Mouse (Mus musculus): ENCODE data around the gene Ube2q1. TPM values are rescaled to one million over a fixed set of nuclear protein-coding genes. Genes with fewer than 3 reads are reported as not detected.

Ube2q1 gene
- polyA plus RNA-seq, 1 experiment, result 23.8 TPM

- Histone ChIP-seq H3K27me3 (ENCODE audit: control insufficient read depth, insufficient read depth, low read length) (no peaks in the 10 kb centered on the region), H3K4me3 (ENCODE audit: extremely low read depth, insufficient read depth, insufficient read length) (no peak overlapping the region), H3K4me1 (ENCODE audit: control insufficient read depth, insufficient read depth, insufficient read length) (no peaks in the 10 kb centered on the region), H3K36me3 (ENCODE audit: control insufficient read depth, insufficient read depth, low read length) (peaks cover 34% of the 10 kb centered on the region), H3K27ac (ENCODE audit: insufficient read depth, low read length) (no peak overlapping the region)
- WGBS, result 31% methylated on average over 1 of the region's 1 CpGs
- DNase-seq (ENCODE audit: low read depth in 1 of 2, low spot score in 2 of 2), result no peak
- TF ChIP-seq CTCF (IDR thresholded peaks at IDR 0.05; ENCODE audit: extremely low read depth, insufficient read depth, insufficient read length, insufficient replicate concordance) (no peak), POLR2A (IDR thresholded peaks at IDR 0.05; ENCODE audit: low read depth, low read length) (no peak)
Measured at GRCm38 (mm10) chr3:89752307-89752706, 21.1 kb upstream of the Ube2q1 start.

- Histone ChIP-seq H3K4me3 (ENCODE audit: extremely low read depth, insufficient read depth, insufficient read length) (no peak overlapping the region), H3K27ac (ENCODE audit: insufficient read depth, low read length) (no peak overlapping the region), H3K4me1 (ENCODE audit: control insufficient read depth, insufficient read depth, insufficient read length) (no peaks in the 10 kb centered on the region), H3K27me3 (ENCODE audit: control insufficient read depth, insufficient read depth, low read length) (no peaks in the 10 kb centered on the region), H3K36me3 (ENCODE audit: control insufficient read depth, insufficient read depth, low read length) (peaks cover 13% of the 10 kb centered on the region)
- DNase-seq (ENCODE audit: low read depth in 1 of 2, low spot score in 2 of 2), result no peak
- WGBS, result 80% methylated on average over 6 of the region's 6 CpGs
- TF ChIP-seq CTCF (IDR thresholded peaks at IDR 0.05; ENCODE audit: extremely low read depth, insufficient read depth, insufficient read length, insufficient replicate concordance) (no peak), POLR2A (IDR thresholded peaks at IDR 0.05; ENCODE audit: low read depth, low read length) (no peak)
Measured at GRCm38 (mm10) chr3:89755283-89755682, 18.1 kb upstream of the Ube2q1 start.

DNA sequence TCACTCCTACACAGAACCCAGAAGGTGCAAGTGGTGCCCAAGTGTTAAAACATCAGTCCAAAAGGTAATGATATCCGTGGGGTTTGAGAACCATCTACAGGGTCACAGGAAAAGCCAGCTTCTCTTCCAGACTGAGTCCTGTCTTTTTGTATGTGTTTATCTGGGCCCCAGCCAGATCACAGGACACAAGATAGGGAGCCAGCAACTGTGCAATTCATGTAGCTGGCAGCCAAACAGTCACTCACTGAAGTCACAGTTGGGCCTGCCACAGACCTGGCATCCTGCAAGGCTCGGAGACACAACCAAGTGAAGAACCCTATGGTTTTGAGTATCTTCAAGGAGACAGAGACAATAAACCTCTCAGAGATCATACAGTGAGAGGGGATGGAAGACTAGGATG, 15.6 kb upstream of the Ube2q1 start:
- no peaks in the 10 kb centered on the region for H3K27me3 ChIP-seq (ENCODE audit: control insufficient read depth, insufficient read depth, low read length)
- no peak overlapping the region for H3K4me3 ChIP-seq (ENCODE audit: extremely low read depth, insufficient read depth, insufficient read length)
- H3K4me1 ChIP-seq (ENCODE audit: control insufficient read depth, insufficient read depth, insufficient read length), result no peaks in the 10 kb centered on the region
- DNase-seq (ENCODE audit: low read depth in 1 of 2, low spot score in 2 of 2), result no peak
- WGBS, result 64% methylated on average over 2 of the region's 2 CpGs
- TF ChIP-seq CTCF (IDR thresholded peaks at IDR 0.05; ENCODE audit: extremely low read depth, insufficient read depth, insufficient read length, insufficient replicate concordance), result no peak
- TF ChIP-seq POLR2A (IDR thresholded peaks at IDR 0.05; ENCODE audit: low read depth, low read length), result no peak
- H3K36me3 ChIP-seq (ENCODE audit: control insufficient read depth, insufficient read depth, low read length), result no peaks in the 10 kb centered on the region
- no peak overlapping the region for H3K27ac ChIP-seq (ENCODE audit: insufficient read depth, low read length)

- no peak overlapping the region for H3K4me3 ChIP-seq (ENCODE audit: extremely low read depth, insufficient read depth, insufficient read length)
- 83% methylated on average over 3 of the region's 3 CpGs for WGBS
- TF ChIP-seq POLR2A (IDR thresholded peaks at IDR 0.05; ENCODE audit: low read depth, low read length) (no peak), CTCF (IDR thresholded peaks at IDR 0.05; ENCODE audit: extremely low read depth, insufficient read depth, insufficient read length, insufficient replicate concordance) (no peak)
- H3K27me3 ChIP-seq (ENCODE audit: control insufficient read depth, insufficient read depth, low read length), result no peaks in the 10 kb centered on the region
- H3K4me1 ChIP-seq (ENCODE audit: control insufficient read depth, insufficient read depth, insufficient read length), result no peaks in the 10 kb centered on the region; the same call in 1 of the 2 replicates
- no peak for DNase-seq (ENCODE audit: low read depth in 1 of 2, low spot score in 2 of 2)
- no peak overlapping the region for H3K27ac ChIP-seq (ENCODE audit: insufficient read depth, low read length)
- H3K36me3 ChIP-seq (ENCODE audit: control insufficient read depth, insufficient read depth, low read length), result no peaks in the 10 kb centered on the region
Measured at GRCm38 (mm10) chr3:89759786-89760185, 13.6 kb upstream of the Ube2q1 start.

DNA sequence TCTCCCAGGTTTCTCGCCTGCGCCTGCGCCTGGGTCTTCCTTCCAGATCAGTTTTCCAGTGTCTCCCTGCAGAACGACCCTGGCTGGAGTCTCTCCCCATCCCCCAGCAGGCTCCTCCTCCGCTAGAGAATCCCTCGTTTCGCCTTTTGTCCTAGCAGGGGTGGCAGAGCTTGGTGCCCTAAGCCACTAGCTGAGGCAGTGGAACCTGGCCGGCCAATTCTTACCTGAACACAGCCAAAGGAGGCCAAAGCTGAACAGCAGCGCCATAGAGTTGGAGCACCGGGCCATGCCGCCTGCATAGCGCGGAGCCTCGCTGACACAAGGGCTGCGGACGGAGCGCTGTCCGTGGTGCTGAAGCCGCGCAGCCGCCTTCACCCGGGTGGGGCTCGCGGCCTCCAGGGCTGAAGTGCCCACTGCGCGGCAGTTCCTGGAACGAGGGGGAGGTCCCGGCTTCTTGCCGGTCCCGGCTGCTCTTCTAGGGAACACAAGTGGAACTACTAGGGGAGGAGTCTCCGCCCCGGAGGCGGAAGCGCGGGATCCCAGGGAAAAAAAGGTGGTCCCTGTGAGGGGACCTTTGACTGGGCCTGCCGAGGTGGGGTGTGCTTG, 9.2 kb upstream of the Ube2q1 start, which contains the start of gene Chrnb2:
Gene Chrnb2 (minus strand): TSS at position 514 of the 606 bp plus-strand sequence.
- TF ChIP-seq CTCF (IDR thresholded peaks at IDR 0.05; ENCODE audit: extremely low read depth, insufficient read depth, insufficient read length, insufficient replicate concordance) (no peak), POLR2A (IDR thresholded peaks at IDR 0.05; ENCODE audit: low read depth, low read length) (no peak)
- Histone ChIP-seq H3K27me3 (ENCODE audit: control insufficient read depth, insufficient read depth, low read length) (no peaks in the 10 kb centered on the region), H3K4me1 (ENCODE audit: control insufficient read depth, insufficient read depth, insufficient read length) (no peaks in the 10 kb centered on the region; the same call in 1 of the 2 replicates), H3K4me3 (ENCODE audit: extremely low read depth, insufficient read depth, insufficient read length) (no peak within 1 kb of the TSS), H3K36me3 (ENCODE audit: control insufficient read depth, insufficient read depth, low read length) (no peaks in the 10 kb centered on the region), H3K27ac (ENCODE audit: insufficient read depth, low read length) (no peak within 1 kb of the TSS)
- DNase-seq (ENCODE audit: low read depth in 1 of 2, low spot score in 2 of 2), result peak in 1 of 2 experiments; percentile 60
- 2% methylated on average over 36 of the region's 36 CpGs for WGBS

DNA sequence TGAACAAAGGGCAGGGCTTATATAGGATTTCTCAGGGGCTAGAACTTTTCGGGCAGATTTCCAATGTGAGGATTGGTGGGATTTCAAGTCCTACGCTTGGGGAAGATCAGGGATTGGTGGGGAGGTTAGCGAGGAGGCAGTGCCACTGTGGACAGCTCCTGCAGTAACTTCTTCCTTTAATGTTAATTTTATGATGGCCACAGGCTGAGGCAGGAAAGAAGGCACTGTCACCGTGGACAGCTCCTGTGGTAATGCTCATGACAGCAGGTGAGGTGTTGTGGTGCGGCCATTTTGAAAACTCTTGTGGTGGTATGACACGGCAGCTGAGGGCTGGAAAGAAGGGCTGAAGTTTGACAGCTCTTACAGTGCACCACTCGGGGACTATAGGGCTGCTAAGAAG, 3.8 kb upstream of the Ube2q1 start:
- no peak overlapping the region for H3K27ac ChIP-seq (ENCODE audit: insufficient read depth, low read length)
- H3K4me3 ChIP-seq (ENCODE audit: extremely low read depth, insufficient read depth, insufficient read length), result no peak overlapping the region
- 0 out of 2 replicates have a peak, but pooled peaks cover 1% of the 10 kb centered on the region for H3K4me1 ChIP-seq (ENCODE audit: control insufficient read depth, insufficient read depth, insufficient read length)
- H3K27me3 ChIP-seq (ENCODE audit: control insufficient read depth, insufficient read depth, low read length), result no peaks in the 10 kb centered on the region
- H3K36me3 ChIP-seq (ENCODE audit: control insufficient read depth, insufficient read depth, low read length), result no peaks in the 10 kb centered on the region
- no peak for DNase-seq (ENCODE audit: low read depth in 1 of 2, low spot score in 2 of 2)
- WGBS, result 80% methylated on average over 7 of the region's 7 CpGs
- no peak for TF ChIP-seq POLR2A (IDR thresholded peaks at IDR 0.05; ENCODE audit: low read depth, low read length)
- no peak for TF ChIP-seq CTCF (IDR thresholded peaks at IDR 0.05; ENCODE audit: extremely low read depth, insufficient read depth, insufficient read length, insufficient replicate concordance)

DNA sequence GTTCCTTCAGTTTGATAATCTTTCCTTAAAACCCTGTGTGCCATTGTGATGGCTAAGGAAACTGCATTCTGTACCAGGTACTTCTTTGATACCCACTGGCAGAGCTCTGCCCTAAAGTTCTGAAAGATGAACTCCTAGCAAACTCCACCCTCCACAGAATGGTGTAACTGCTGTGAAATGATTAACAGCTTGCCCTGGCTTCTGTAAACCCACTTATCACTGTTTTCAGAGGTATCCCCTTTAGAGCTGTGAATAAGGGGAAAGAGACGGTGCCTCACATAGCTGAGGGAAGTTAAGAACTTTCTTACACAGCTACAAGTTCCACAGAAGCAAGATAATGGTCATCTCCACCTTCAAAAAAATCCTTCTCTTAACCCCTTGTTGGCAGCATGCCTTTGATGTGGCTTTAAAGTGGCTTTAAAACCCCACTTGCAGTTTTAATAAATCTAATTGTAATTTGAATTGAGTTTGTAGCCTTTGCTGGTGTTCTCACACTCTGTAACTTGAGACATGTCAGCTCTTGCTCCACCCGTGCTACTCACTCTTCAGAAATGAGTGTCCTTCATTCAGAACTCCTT, 2.9 kb upstream of the Ube2q1 start:
- no peak overlapping the region for H3K4me3 ChIP-seq (ENCODE audit: extremely low read depth, insufficient read depth, insufficient read length)
- no peak overlapping the region for H3K27ac ChIP-seq (ENCODE audit: insufficient read depth, low read length)
- WGBS, result 85% methylated on average over 2 of the region's 2 CpGs
- no peak for DNase-seq (ENCODE audit: low read depth in 1 of 2, low spot score in 2 of 2)
- TF ChIP-seq CTCF (IDR thresholded peaks at IDR 0.05; ENCODE audit: extremely low read depth, insufficient read depth, insufficient read length, insufficient replicate concordance), result no peak
- no peaks in the 10 kb centered on the region for H3K27me3 ChIP-seq (ENCODE audit: control insufficient read depth, insufficient read depth, low read length)
- H3K36me3 ChIP-seq (ENCODE audit: control insufficient read depth, insufficient read depth, low read length), result no peaks in the 10 kb centered on the region
- peaks cover 10% of the 10 kb centered on the region; the same call in 1 of the 2 replicates for H3K4me1 ChIP-seq (ENCODE audit: control insufficient read depth, insufficient read depth, insufficient read length)
